Mouse (Mus musculus) stomach, postnatal 0 days (tissue): ENCODE measurements around the gene Knop1.

Experiments
- CTCF ChIP-seq: IDR thresholded peaks from 2 replicates; pipeline ENCODE4 v1.5.1; 2016; ENCODE audit warnings: antibody characterized with exemption, low read depth, mild to moderate bottlenecking, moderate library complexity
- EP300 ChIP-seq: optimal IDR thresholded peaks from 2 replicates; pipeline ENCODE3; 2016; ENCODE audit warnings: antibody characterized with exemption

DNA sequence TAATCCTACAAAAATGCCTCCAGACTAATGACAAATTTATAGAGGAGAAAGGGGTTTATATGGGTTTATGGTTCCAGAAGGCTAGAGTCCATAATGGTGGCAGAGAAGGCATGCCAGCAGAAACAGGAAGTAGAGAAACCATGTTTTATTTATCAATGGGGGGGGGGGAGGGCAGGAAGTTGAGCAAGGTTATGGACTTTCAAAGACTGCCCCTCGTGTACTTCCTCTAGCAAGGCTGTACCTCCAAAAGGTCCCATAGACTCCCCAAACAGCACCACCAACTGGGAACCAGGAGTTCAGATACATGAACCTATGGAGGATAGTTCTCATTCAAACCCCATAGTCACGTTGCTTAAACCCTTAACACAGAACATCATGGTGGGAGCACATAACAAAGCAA lies 9.3 kb upstream of the Knop1 start:
- no peak for TF ChIP-seq CTCF
- no peak for TF ChIP-seq EP300
